Comparison of ENCODE assay signal across 23 mouse cellular contexts in genomic region chr4:40334841-40335240, GRCm38 (mm10). TPM values are rescaled to one million over a fixed set of nuclear protein-coding genes. Genes with fewer than 3 reads are reported as not detected.
DNase-seq lines count a peak whose midpoint lies in the region; ATAC-seq and TF ChIP-seq lines count a peak whose summit lies in the region.
"Had no signal": no experiment of that assay in that cellular context is flagged by ENCODE, and none has a peak within 500 bp of the region (broad histone marks: within the 10 kb centered on the region; RNA-seq: fewer than 3 reads in every experiment).

No protein-coding gene starts in this region.

- no peaks in the 10 kb centered on the region for H3K9me3 ChIP-seq in midbrain, postnatal 0 days (ENCODE audit: low read length)
- no peaks in the 10 kb centered on the region for H3K9me3 ChIP-seq in midbrain, embryonic 16.5 days (replicated peaks; ENCODE audit: control insufficient read depth, low read length, poor library complexity, severe bottlenecking)
- no peaks in the 10 kb centered on the region for H3K9me3 ChIP-seq in limb, embryonic 10.5 days (replicated peaks)
- H3K9me3 ChIP-seq: embryonic facial prominence, embryonic 12.5 days; G1E; limb, embryonic 15.5 days had no signal

- no peak for TF ChIP-seq CTCF in midbrain, postnatal 0 days (IDR thresholded peaks at IDR 0.05)

- H3K27me3 ChIP-seq in midbrain, postnatal 0 days (ENCODE audit: insufficient read depth, low read length): no peaks in the 10 kb centered on the region
- no peaks in the 10 kb centered on the region for H3K27me3 ChIP-seq in midbrain, embryonic 16.5 days (ENCODE audit: control insufficient read depth, insufficient read depth, low read depth, low read length)
- no peaks in the 10 kb centered on the region for H3K27me3 ChIP-seq in limb, embryonic 10.5 days (ENCODE audit: low read depth, poor library complexity, severe bottlenecking)
- H3K27me3 ChIP-seq: embryonic facial prominence, embryonic 12.5 days; heart, embryonic 12.5 days; limb, embryonic 15.5 days had no signal

- H3K4me1 ChIP-seq in midbrain, postnatal 0 days (ENCODE audit: insufficient read depth, low read length): no peaks in the 10 kb centered on the region
- H3K4me1 ChIP-seq in midbrain, embryonic 16.5 days (ENCODE audit: control insufficient read depth, insufficient read depth, low read length): no peaks in the 10 kb centered on the region
- no peaks in the 10 kb centered on the region for H3K4me1 ChIP-seq in limb, embryonic 10.5 days
- H3K4me1 ChIP-seq: embryonic facial prominence, embryonic 12.5 days; limb, embryonic 15.5 days had no signal

- ATAC-seq in CD4-positive, CD25-positive, alpha-beta regulatory T cell, adult 4 months: no peak
- no peak for ATAC-seq in midbrain, postnatal 0 days (ENCODE audit: low FRiP score)
- no peak for ATAC-seq in midbrain, embryonic 16.5 days
- peak; percentile 77 for ATAC-seq in common myeloid progenitor, adult 5-6 weeks (replicated peaks; ENCODE audit: low read depth, poor library complexity, severe bottlenecking)
- ATAC-seq: forebrain, postnatal 0 days had no signal

- H3K4me2 ChIP-seq in midbrain, postnatal 0 days (ENCODE audit: low read depth, low read length, poor library complexity, severe bottlenecking): no peak overlapping the region
- H3K4me2 ChIP-seq in midbrain, embryonic 16.5 days (ENCODE audit: low read length): no peak overlapping the region
- H3K4me2 ChIP-seq: embryonic facial prominence, embryonic 12.5 days; heart, embryonic 12.5 days; limb, embryonic 15.5 days had no signal

- no peak overlapping the region for H3K27ac ChIP-seq in midbrain, postnatal 0 days (ENCODE audit: low read depth, low read length)
- H3K27ac ChIP-seq in midbrain, embryonic 16.5 days (ENCODE audit: low read length): no peak overlapping the region
- H3K27ac ChIP-seq in limb, embryonic 10.5 days: no peak overlapping the region
- H3K27ac ChIP-seq: embryonic facial prominence, embryonic 12.5 days; limb, embryonic 15.5 days; macrophage had no signal

- WGBS in midbrain, postnatal 0 days: 55% methylated on average over 1 of the region's 1 CpGs
- 48% methylated on average over 1 of the region's 1 CpGs for WGBS in midbrain, embryonic 16.5 days
- WGBS in limb, embryonic 10.5 days: 41% methylated on average over 1 of the region's 1 CpGs

- H3K36me3 ChIP-seq in midbrain, postnatal 0 days (ENCODE audit: insufficient read depth, low read length): no peaks in the 10 kb centered on the region
- H3K36me3 ChIP-seq in midbrain, embryonic 16.5 days (ENCODE audit: control insufficient read depth, insufficient read depth, low read length): no peaks in the 10 kb centered on the region
- H3K36me3 ChIP-seq in limb, embryonic 10.5 days: no peaks in the 10 kb centered on the region
- H3K36me3 ChIP-seq: embryonic facial prominence, embryonic 12.5 days; G1E; heart, embryonic 12.5 days; limb, embryonic 15.5 days had no signal

- DNase-seq in CD4-positive, CD25-positive, alpha-beta regulatory T cell, adult 2 months (ENCODE audit: low read depth, low spot score): peak; percentile 2
- DNase-seq in midbrain, postnatal 0 days (ENCODE audit: low spot score): peak; percentile 14
- no peak for DNase-seq in limb, embryonic 10.5 days (ENCODE audit: low spot score)
- DNase-seq in ovary, adult 18-20 months (ENCODE audit: low spot score): no peak
- DNase-seq in frontal cortex, adult 2 months (ENCODE audit: extremely low spot score in 1 of 2, low spot score in 1 of 2): no peak
- DNase-seq: adrenal gland, postnatal 14 days; cerebellum, adult 2 months; forebrain, postnatal 0 days; gastrocnemius, postnatal 36 days; heart, postnatal 4 days; kidney, adult 18-20 months; kidney, postnatal 14 days; lung, adult 18-20 months; midbrain, embryonic 14.5 days; thymus, postnatal 36 days had no signal

- no peak overlapping the region for H3K9ac ChIP-seq in midbrain, postnatal 0 days (replicated peaks; ENCODE audit: low read length, poor library complexity, severe bottlenecking)
- no peak overlapping the region for H3K9ac ChIP-seq in midbrain, embryonic 16.5 days (ENCODE audit: low read depth, low read length)
- H3K9ac ChIP-seq: embryonic facial prominence, embryonic 12.5 days; forebrain, postnatal 0 days; heart, embryonic 12.5 days; limb, embryonic 15.5 days had no signal

- no peak overlapping the region for H3K4me3 ChIP-seq in midbrain, postnatal 0 days (ENCODE audit: low read depth, low read length)
- no peak overlapping the region for H3K4me3 ChIP-seq in midbrain, embryonic 16.5 days (ENCODE audit: low read depth, low read length)
- no peak overlapping the region for H3K4me3 ChIP-seq in limb, embryonic 10.5 days
- H3K4me3 ChIP-seq: embryonic facial prominence, embryonic 12.5 days; heart, embryonic 12.5 days; limb, embryonic 15.5 days had no signal

RNA-seq across cellular contexts. Expression of gene Ndufb6, which starts 55.6 kb away (rescaled TPM):
- 100 to 1,000 TPM; 112 to 124 TPM for polyA plus RNA-seq in CD4-positive, CD25-positive, alpha-beta regulatory T cell, adult 4 months (2017; shearing (Covaris generic))
- 129 and 174 TPM in 2 replicates for total RNA-seq in midbrain, postnatal 0 days (2014; rRNA removed)
- polyA plus RNA-seq in midbrain, postnatal 0 days (2015; fragmentation: Nextera tagmentation; extraction: Ambion mirVana): 399 and 439 TPM in 2 replicates
- polyA plus RNA-seq in midbrain, embryonic 16.5 days (2015; fragmentation: Nextera tagmentation; extraction: Ambion mirVana): 311 and 351 TPM in 2 replicates
- 39.5 and 47.0 TPM in 2 replicates for total RNA-seq in common myeloid progenitor, adult 5-6 weeks (2017)
- 321 and 322 TPM in 2 replicates for polyA plus RNA-seq in limb, embryonic 10.5 days (2016; fragmentation: Nextera tagmentation; extraction: Ambion mirVana)
- 164 and 166 TPM in 2 replicates for polyA plus RNA-seq in frontal cortex, adult 2 months (2012; rRNA removed)

Comparison
In these comparisons a context has a peak if more than half of its experiments do, and no peak if none do; other contexts are left out.
1. DNase-seq: peak in CD4-positive, CD25-positive, alpha-beta regulatory T cell, adult 2 months (single experiment) and midbrain, postnatal 0 days (single experiment); none in limb, embryonic 10.5 days (single experiment), ovary, adult 18-20 months (single experiment) and frontal cortex, adult 2 months (0 of 2).